Mouse (Mus musculus): ENCODE measurements at regions not wholly inside any gene's neighbourhood (a gene's known extent, or its start where the extent isn't known, plus 50 kb on each side); places are given as distances from the start of the nearest gene placed in this dataset.
"Not testable (repeated sequence)": the region's sequence is repeated elsewhere in the genome, so short reads cannot be mapped to it uniquely, and the experiment has no call there.

DNA sequence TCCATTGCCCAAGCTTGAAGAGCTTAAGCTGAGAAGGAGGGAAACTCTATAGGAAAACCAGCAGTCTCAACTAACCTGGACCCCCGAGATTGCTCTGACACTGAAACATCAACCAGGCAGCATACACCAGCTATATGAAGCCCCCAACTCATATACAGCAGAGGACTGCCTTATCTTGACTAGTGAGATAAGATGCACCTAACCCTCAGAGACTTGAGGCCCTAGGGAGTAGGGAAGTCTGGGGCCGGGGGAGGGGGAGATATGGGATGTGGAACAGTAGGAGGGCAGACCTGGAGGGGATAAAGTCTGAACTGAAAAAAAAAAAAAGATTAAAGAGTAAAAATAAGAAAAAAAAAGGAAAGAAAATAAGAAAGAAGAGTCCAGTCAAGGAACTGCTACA, 540.5 kb upstream of the Pkdcc start:
- DNase-seq (ENCODE audit: low spot score) = no peak
- Histone ChIP-seq H3K4me1 (ENCODE audit: insufficient read depth, low read length) (no peaks in the 10 kb centered on the region), H3K4me2 (ENCODE audit: low read depth, low read length) (no peak overlapping the region), H3K9ac (replicated peaks; ENCODE audit: low read length) (no peak overlapping the region), H3K9me3 (ENCODE audit: low read length) (no peaks in the 10 kb centered on the region), H3K4me3 (ENCODE audit: low read length) (no peak overlapping the region), H3K27me3 (ENCODE audit: insufficient read depth, low read length) (no peaks in the 10 kb centered on the region), H3K27ac (no peak overlapping the region), H3K36me3 (ENCODE audit: insufficient read depth, low read length) (no peaks in the 10 kb centered on the region)
- no peak for ATAC-seq
- no peak for TF ChIP-seq CTCF (IDR thresholded peaks at IDR 0.05; ENCODE audit: low read depth)
- WGBS = 92% methylated on average over 2 of the region's 2 CpGs

DNA sequence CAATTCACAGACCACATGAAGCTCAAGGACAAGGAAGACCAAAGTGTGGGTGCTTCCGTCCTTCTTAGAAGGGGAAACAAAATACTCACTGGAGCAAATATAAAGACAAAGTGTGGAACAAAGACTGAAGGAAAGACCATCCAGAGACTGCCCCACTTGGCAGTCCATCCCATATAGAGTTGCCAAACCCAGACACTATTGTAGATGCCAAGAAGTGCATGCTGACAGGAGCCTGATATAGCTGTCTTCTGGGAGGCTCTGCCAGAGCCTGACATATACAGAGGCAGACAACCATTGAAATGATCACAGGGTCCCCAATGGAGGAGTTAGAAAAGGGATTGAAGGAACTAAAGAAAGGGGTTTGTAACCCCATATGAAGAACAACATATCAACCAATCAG, 548.5 kb upstream of the Pkdcc start:
- ATAC-seq (peak; percentile 71; the same call in 1 of the 2 replicates), DNase-seq (ENCODE audit: low spot score) (peak; percentile 21)
- not testable (repeated sequence) for H3K27me3 ChIP-seq (ENCODE audit: insufficient read depth, low read length); H3K4me2 ChIP-seq (ENCODE audit: low read depth, low read length); H3K4me3 ChIP-seq (ENCODE audit: low read length); H3K4me1 ChIP-seq (ENCODE audit: insufficient read depth, low read length); H3K9me3 ChIP-seq (ENCODE audit: low read length); H3K9ac ChIP-seq (replicated peaks; ENCODE audit: low read length); H3K36me3 ChIP-seq (ENCODE audit: insufficient read depth, low read length); H3K27ac ChIP-seq
- WGBS = 58% methylated on average over 1 of the region's 1 CpGs

DNA sequence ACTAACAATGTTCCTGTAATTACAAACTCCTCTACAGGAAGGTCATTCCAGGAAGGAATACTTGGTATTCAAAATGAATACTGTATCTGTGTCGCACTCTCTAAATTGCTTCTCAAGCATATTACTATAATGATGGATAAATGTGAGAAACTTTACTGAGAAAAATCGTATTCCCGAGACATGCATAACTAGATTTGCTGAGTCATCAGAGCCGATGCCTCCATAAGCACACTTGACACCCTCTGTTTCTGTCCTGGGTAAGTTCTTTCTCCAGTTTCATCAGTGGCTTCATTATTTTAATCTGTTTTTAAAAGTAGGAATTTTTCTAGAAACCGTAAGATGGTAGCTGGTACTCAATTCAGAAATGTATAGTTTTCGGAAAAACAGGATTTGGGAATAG, 550.7 kb upstream of the Pkdcc start:
- Histone ChIP-seq H3K27ac (no peak overlapping the region), H3K9me3 (ENCODE audit: low read length) (no peaks in the 10 kb centered on the region), H3K36me3 (ENCODE audit: insufficient read depth, low read length) (no peaks in the 10 kb centered on the region), H3K4me3 (ENCODE audit: low read length) (no peak overlapping the region), H3K4me2 (ENCODE audit: low read depth, low read length) (no peak overlapping the region), H3K4me1 (ENCODE audit: insufficient read depth, low read length) (no peaks in the 10 kb centered on the region), H3K9ac (replicated peaks; ENCODE audit: low read length) (no peak overlapping the region), H3K27me3 (ENCODE audit: insufficient read depth, low read length) (no peaks in the 10 kb centered on the region)
- ATAC-seq (no peak), DNase-seq (ENCODE audit: low spot score) (no peak)
- TF ChIP-seq CTCF (IDR thresholded peaks at IDR 0.05; ENCODE audit: low read depth) = no peak
- 87% methylated on average over 6 of the region's 6 CpGs for WGBS

DNA sequence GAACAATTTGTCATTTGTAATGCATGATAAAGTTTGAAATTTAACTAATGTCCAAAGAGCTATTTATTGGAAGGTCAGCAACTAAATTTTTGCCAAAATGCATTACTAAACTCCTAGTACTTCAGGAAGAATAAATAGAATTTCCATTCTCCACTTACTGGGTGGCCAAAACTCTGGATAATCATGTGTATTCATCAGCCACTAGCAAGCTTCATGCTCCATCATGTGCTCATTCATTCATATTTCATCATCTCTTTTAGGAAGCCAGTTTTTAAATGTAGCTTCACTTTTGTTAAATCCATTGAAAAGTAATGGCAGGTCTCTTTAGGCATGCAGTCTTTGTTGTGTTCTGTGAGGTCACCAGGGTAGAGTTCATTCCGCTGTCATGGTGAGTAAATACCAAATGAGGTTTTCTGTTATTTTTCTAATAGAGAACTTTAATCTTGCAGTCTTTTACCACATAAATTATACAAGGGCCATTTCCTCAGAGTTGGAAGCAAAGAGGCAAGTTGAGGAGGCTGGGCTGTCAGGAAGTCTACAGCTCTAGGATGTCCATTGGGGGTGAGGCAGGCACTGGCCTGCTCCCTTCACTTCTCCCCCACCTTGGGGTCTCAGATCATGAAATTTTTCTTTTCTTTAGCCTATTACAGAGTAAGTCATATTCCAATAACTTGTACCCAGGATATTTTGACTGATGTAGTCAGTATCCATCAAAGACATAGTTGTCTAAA, 578.5 kb upstream of the Pkdcc start:
- TF ChIP-seq CTCF (IDR thresholded peaks at IDR 0.05; ENCODE audit: low read depth) = no peak
- H3K36me3 ChIP-seq (ENCODE audit: insufficient read depth, low read length) = no peaks in the 10 kb centered on the region
- no peak overlapping the region for H3K27ac ChIP-seq
- no peak for ATAC-seq
- no peak overlapping the region for H3K4me3 ChIP-seq (ENCODE audit: low read length)
- no peaks in the 10 kb centered on the region for H3K9me3 ChIP-seq (ENCODE audit: low read length)
- no peak overlapping the region for H3K4me2 ChIP-seq (ENCODE audit: low read depth, low read length)
- no peak overlapping the region for H3K9ac ChIP-seq (replicated peaks; ENCODE audit: low read length)
- no peaks in the 10 kb centered on the region for H3K4me1 ChIP-seq (ENCODE audit: insufficient read depth, low read length)
- 82% methylated on average over 1 of the region's 1 CpGs for WGBS
- no peak for DNase-seq (ENCODE audit: low spot score)
- no peaks in the 10 kb centered on the region for H3K27me3 ChIP-seq (ENCODE audit: insufficient read depth, low read length)

DNA sequence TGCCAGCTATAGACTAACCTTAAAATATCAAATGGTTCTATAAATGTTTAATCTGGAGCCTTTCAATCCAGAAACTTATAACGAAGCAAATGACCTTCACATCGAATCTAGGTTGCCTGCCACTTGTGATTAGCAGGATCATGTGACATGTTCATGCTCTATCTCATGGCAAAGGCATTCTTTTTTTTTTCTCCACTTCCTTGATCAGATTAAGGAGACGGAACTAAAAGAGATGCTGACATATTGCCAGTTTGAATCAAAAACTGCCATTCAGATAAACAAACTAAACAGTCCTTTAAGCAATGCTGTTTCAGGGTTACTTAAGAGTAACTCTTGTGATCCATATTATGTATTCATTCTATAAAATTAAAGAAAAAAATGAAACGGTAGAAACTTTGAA, 579.2 kb upstream of the Pkdcc start:
- 81% methylated on average over 4 of the region's 4 CpGs for WGBS
- no peaks in the 10 kb centered on the region for H3K27me3 ChIP-seq (ENCODE audit: insufficient read depth, low read length)
- no peak overlapping the region for H3K27ac ChIP-seq
- no peaks in the 10 kb centered on the region for H3K4me1 ChIP-seq (ENCODE audit: insufficient read depth, low read length)
- no peak overlapping the region for H3K4me2 ChIP-seq (ENCODE audit: low read depth, low read length)
- no peaks in the 10 kb centered on the region for H3K36me3 ChIP-seq (ENCODE audit: insufficient read depth, low read length)
- DNase-seq (ENCODE audit: low spot score) (no peak), ATAC-seq (no peak)
- H3K9ac ChIP-seq (replicated peaks; ENCODE audit: low read length) = no peak overlapping the region
- TF ChIP-seq CTCF (IDR thresholded peaks at IDR 0.05; ENCODE audit: low read depth) = no peak
- no peak overlapping the region for H3K4me3 ChIP-seq (ENCODE audit: low read length)
- H3K9me3 ChIP-seq (ENCODE audit: low read length) = no peaks in the 10 kb centered on the region

DNA sequence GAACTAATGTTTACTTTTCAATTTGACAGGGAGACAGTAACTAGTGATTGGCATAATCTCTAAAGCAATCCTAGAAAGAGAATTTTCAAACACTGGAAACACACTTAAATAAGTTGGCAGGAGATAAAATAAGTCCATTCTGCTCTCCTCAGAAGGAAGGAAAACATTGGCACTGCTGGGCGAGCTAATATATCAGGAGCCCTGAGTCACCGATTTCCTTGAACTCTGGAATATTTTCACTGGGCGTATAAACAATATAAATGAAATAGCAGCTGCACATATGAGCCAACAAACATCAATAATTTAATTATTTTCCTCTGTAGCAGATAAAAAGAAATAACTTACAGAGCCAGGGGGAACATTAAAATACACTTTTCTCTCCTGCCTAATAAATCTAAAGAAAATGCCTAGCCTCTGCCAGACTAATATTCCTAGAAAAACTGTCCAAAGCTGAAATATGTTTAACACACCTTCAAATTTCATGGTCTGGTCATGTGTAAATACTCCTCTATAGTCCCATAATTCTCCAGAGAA, 608.4 kb upstream of the Pkdcc start:
- no peak overlapping the region for H3K9ac ChIP-seq (replicated peaks; ENCODE audit: low read length)
- H3K27me3 ChIP-seq (ENCODE audit: insufficient read depth, low read length) = no peaks in the 10 kb centered on the region
- H3K9me3 ChIP-seq (ENCODE audit: low read length) = no peaks in the 10 kb centered on the region
- no peak for TF ChIP-seq CTCF (IDR thresholded peaks at IDR 0.05; ENCODE audit: low read depth)
- H3K4me3 ChIP-seq (ENCODE audit: low read length) = no peak overlapping the region
- no peak overlapping the region for H3K27ac ChIP-seq
- H3K4me1 ChIP-seq (ENCODE audit: insufficient read depth, low read length) = no peaks in the 10 kb centered on the region
- ATAC-seq (no peak), DNase-seq (ENCODE audit: low spot score) (peak; percentile 2)
- H3K4me2 ChIP-seq (ENCODE audit: low read depth, low read length) = no peak overlapping the region
- 70% methylated on average over 3 of the region's 3 CpGs for WGBS
- H3K36me3 ChIP-seq (ENCODE audit: insufficient read depth, low read length) = no peaks in the 10 kb centered on the region

DNA sequence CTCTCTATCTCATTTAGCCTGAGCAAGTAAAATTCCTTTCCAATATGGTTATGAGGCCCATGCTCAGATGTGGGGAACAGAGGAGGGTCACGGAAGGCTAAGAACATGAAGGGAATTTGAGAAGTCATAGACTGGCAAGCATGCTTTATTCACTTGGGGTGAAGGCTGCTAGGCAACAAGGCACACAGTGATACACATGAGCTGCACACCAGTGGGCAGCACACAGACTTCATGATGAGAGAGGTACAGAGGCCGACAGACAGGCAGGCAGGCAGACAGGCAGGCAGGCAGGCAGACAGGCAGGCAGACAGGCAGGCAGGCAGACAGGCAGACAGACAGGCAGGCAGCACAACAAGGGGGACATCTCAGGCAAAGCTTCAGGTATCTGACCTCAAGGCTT, 631.3 kb upstream of the Pkdcc start:
- ATAC-seq (no peak), DNase-seq (ENCODE audit: low spot score) (no peak)
- Histone ChIP-seq H3K9me3 (ENCODE audit: low read length) (no peaks in the 10 kb centered on the region), H3K27me3 (ENCODE audit: insufficient read depth, low read length) (no peaks in the 10 kb centered on the region), H3K36me3 (ENCODE audit: insufficient read depth, low read length) (no peaks in the 10 kb centered on the region), H3K9ac (replicated peaks; ENCODE audit: low read length) (no peak overlapping the region), H3K4me1 (ENCODE audit: insufficient read depth, low read length) (no peaks in the 10 kb centered on the region), H3K4me2 (ENCODE audit: low read depth, low read length) (no peak overlapping the region), H3K4me3 (ENCODE audit: low read length) (no peak overlapping the region), H3K27ac (no peak overlapping the region)
- no peak for TF ChIP-seq CTCF (IDR thresholded peaks at IDR 0.05; ENCODE audit: low read depth)
- WGBS = 40% methylated on average over 2 of the region's 2 CpGs
